Mouse (Mus musculus) neural tube, embryonic 14.5 days (tissue): ENCODE data around the gene Pmpca. TPM values are rescaled to one million over a fixed set of nuclear protein-coding genes. Genes with fewer than 3 reads are reported as not detected.
"Not testable (repeated sequence)": the region's sequence is repeated elsewhere in the genome, so short reads cannot be mapped to it uniquely, and the experiment has no call there.

Experiments used
- ATAC-seq: fragments of 200-750 bp; cut with Nextera tagmentation; 2 replicates; pipeline ENCODE4 v1.8.0; 2017; ENCODE audit warnings: low read depth, mild to moderate bottlenecking, moderate TSS enrichment, moderate library complexity
- H3K27ac ChIP-seq: fragments of 300-500 bp; sonication (generic); 2 replicates; pipeline ENCODE4 v1.5.1; 2014; ENCODE audit warnings: low read depth, mild to moderate bottlenecking, control low read depth, low read length, moderate library complexity, mixed read lengths
- H3K27me3 ChIP-seq: fragments of 300-500 bp; sonication (generic); 2 replicates; pipeline ENCODE4 v1.6.1; 2014; ENCODE audit warnings: low read length; ENCODE audit not compliant: control insufficient read depth, insufficient read depth
- H3K36me3 ChIP-seq: fragments of 300-500 bp; sonication (generic); 2 replicates; pipeline ENCODE4 v1.6.1; 2014; ENCODE audit warnings: low read length, mixed read lengths; ENCODE audit not compliant: control insufficient read depth, insufficient read depth
- H3K4me1 ChIP-seq: fragments of 300-500 bp; sonication (generic); 2 replicates; pipeline ENCODE4 v1.6.1; 2014; ENCODE audit warnings: low read length; ENCODE audit not compliant: control insufficient read depth, insufficient read depth
- H3K4me2 ChIP-seq: fragments of 300-500 bp; sonication (generic); 2 replicates; pipeline ENCODE4 v1.6.1; 2014; ENCODE audit warnings: mild to moderate bottlenecking, low read depth, low read length, control low read depth
- H3K4me3 ChIP-seq: fragments of 300-500 bp; sonication (generic); 2 replicates; pipeline ENCODE4 v1.5.1; 2014; ENCODE audit warnings: low read depth, low read length, control low read depth, mixed read lengths
- H3K9ac ChIP-seq: fragments of 300-500 bp; sonication (generic); replicated peaks from 2 replicates; pipeline ENCODE4 v1.6.1; 2014; ENCODE audit warnings: low read depth, mild to moderate bottlenecking, control low read depth, low read length, mixed read lengths
- H3K9me3 ChIP-seq: fragments of 300-500 bp; sonication (generic); 2 replicates; pipeline ENCODE4 v1.6.1; 2016; ENCODE audit warnings: low read length; ENCODE audit not compliant: control insufficient read depth
- WGBS: fragments of 180-500 bp; shearing (Covaris S2); extraction: QIAGEN DNeasy Blood & Tissue Kit; methylation state at CpG from one replicate; pipeline ENCODE4 v1.1.7; 2014; 5-methylcytosine and 5-hydroxymethylcytosine counted together
- polyA plus RNA-seq: library from polyadenylated mRNA; unstranded; fragments of >200 nt; fragmentation: Nextera tagmentation; extraction: Ambion mirVana; gene quantifications from 2 replicates; pipeline ENCODE4 v1.2.1, GENCODE M21; 2014

Pmpca gene
- polyA plus RNA-seq, 1 experiment from 2014 or later: 76.4 TPM

DNA sequence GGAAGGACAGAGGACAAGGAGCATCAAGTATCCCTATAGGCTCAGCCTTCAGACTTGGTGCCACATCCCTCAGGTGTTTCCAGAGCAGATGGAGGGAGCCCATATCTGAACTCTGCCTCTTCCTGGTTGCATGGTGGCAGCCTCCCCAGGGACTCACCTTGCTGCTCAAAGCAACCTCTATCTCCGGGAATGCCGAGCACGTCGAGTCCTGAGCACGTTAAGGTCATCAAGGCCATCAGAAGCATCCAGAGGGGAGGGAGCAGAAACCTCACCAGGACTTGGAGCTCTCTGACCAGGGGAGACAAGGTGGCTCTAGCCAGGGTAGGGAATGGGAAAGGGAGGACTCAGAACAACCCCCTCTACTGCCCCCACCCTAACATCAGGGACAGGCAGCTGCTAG is 25.7 kb upstream of the Pmpca start:
- H3K27ac ChIP-seq: no peak overlapping the region
- no peaks in the 10 kb centered on the region for H3K9me3 ChIP-seq
- no peak overlapping the region for H3K4me3 ChIP-seq
- no peak for ATAC-seq
- 90% methylated on average over 5 of the region's 5 CpGs for WGBS
- H3K36me3 ChIP-seq: peaks cover 38% of the 10 kb centered on the region
- H3K9ac ChIP-seq: no peak overlapping the region
- H3K27me3 ChIP-seq: no peaks in the 10 kb centered on the region
- no peaks in the 10 kb centered on the region for H3K4me1 ChIP-seq
- H3K4me2 ChIP-seq: no peak overlapping the region

DNA sequence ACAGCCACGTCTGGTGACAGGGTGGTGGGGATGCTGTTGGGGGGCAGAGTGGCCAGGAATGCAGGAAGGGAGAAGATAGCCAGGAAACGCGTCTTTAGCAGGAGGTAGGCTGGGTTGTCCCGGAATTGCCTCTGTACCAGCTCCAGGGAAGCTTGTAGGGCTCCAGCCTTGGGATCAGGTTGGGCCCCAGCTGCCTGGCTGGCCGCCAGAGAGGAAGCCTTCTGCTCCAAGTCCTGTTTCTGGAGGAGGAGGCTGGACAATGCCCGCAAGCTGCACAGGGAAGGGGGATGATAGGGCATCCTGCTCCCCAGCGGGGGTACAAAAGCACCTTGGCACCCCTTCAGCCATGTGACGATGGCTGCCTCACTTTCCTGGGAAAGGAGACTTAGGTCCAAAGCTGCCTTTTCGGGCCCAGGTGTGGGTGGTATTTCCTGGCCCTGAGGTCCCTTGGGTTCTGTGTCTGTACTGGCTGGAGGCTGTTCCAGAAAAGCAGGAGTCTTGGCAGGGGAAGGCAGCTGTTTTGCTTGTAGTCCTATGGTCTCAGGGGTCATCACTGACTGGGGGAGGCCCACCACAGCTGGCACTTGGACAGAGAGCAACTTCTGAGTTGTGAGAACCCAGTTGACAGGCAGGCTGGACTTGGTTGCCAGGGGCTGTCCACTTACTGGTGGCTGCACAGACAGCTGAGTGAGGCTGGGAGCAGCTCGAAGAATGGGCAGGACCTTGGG is 24.2 kb upstream of the Pmpca start:
- no peaks in the 10 kb centered on the region for H3K9me3 ChIP-seq
- ATAC-seq: no peak
- WGBS: 88% methylated on average over 10 of the region's 10 CpGs
- no peak overlapping the region for H3K4me2 ChIP-seq
- H3K4me1 ChIP-seq: no peaks in the 10 kb centered on the region
- no peak overlapping the region for H3K9ac ChIP-seq
- H3K4me3 ChIP-seq: no peak overlapping the region
- peaks cover 51% of the 10 kb centered on the region for H3K36me3 ChIP-seq
- H3K27me3 ChIP-seq: no peaks in the 10 kb centered on the region
- no peak overlapping the region for H3K27ac ChIP-seq

DNA sequence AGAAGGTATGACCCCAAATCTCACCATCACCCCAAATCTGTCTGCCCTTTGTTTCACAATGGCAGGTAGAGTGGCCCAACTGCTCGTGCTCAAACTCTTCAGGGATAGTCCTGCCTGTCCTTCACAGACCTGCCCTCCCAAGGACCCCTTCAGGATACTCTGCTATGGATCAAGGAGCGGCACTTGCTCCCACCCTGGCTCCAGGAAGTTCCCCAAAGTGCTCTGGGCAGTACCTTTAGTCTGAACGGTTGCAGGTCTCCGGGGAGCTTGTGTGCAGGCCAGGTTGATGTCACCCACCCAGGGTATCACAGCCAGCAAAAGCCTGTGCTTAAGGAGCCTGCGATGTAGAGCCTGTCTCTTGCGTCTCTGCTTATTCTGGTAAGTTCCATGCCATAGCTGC is 21.2 kb upstream of the Pmpca start:
- Histone ChIP-seq H3K36me3 (peaks cover 75% of the 10 kb centered on the region), H3K9ac (no peak overlapping the region), H3K4me2 (no peak overlapping the region), H3K27me3 (no peaks in the 10 kb centered on the region), H3K9me3 (no peaks in the 10 kb centered on the region), H3K4me3 (no peak overlapping the region), H3K27ac (no peak overlapping the region), H3K4me1 (no peaks in the 10 kb centered on the region)
- ATAC-seq: no peak
- WGBS: 95% methylated on average over 6 of the region's 6 CpGs

DNA sequence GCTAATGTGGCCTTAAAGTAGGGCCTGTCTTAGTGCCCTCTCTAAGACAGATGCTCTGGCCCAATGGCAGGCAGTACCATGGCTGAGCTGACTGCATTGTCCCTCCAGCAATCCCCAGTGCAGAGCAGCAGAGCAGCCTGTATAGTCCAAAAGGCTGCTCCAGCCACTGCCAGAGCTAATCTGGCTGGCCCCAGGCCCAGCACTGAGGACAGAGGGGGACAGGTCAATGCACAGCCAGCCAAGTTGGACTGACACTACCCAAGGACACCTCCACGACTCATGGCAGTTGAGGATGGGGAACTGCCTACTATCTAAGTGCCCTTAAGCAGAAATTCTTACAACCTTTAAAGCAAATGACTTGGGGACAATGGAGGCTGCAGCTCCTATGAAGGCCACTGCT is 20.6 kb upstream of the Pmpca start:
- Histone ChIP-seq H3K9ac (no peak overlapping the region), H3K4me3 (no peak overlapping the region), H3K27ac (no peak overlapping the region), H3K4me2 (no peak overlapping the region), H3K4me1 (no peaks in the 10 kb centered on the region), H3K27me3 (no peaks in the 10 kb centered on the region), H3K36me3 (peaks cover 81% of the 10 kb centered on the region), H3K9me3 (no peaks in the 10 kb centered on the region)
- 92% methylated on average over 1 of the region's 1 CpGs for WGBS
- ATAC-seq: no peak

DNA sequence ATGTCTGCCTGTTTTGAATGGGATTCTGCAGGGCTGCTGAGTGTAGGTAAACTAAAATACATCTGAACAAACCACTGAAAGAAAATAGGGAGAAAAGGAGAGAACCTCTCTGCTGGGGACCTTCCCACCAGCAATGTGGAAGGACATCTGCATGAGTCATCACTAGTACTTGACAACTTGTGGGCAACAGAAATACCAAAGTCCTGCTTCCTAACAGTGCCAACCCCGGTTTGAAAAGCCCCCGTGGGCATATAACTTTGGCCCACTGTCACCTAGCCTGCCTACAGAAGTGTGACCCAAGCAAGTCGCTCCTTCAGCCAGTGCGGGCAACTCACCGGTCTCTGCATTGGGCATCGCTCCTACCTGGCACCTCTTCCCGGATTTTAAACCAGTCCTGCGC is 16.7 kb upstream of the Pmpca start:
- Histone ChIP-seq H3K4me2 (no peak overlapping the region), H3K4me3 (no peak overlapping the region), H3K9ac (no peak overlapping the region), H3K9me3 (no peaks in the 10 kb centered on the region), H3K4me1 (no peaks in the 10 kb centered on the region), H3K27ac (no peak overlapping the region), H3K27me3 (no peaks in the 10 kb centered on the region), H3K36me3 (peaks cover 84% of the 10 kb centered on the region)
- WGBS: 98% methylated on average over 8 of the region's 8 CpGs
- no peak for ATAC-seq

DNA sequence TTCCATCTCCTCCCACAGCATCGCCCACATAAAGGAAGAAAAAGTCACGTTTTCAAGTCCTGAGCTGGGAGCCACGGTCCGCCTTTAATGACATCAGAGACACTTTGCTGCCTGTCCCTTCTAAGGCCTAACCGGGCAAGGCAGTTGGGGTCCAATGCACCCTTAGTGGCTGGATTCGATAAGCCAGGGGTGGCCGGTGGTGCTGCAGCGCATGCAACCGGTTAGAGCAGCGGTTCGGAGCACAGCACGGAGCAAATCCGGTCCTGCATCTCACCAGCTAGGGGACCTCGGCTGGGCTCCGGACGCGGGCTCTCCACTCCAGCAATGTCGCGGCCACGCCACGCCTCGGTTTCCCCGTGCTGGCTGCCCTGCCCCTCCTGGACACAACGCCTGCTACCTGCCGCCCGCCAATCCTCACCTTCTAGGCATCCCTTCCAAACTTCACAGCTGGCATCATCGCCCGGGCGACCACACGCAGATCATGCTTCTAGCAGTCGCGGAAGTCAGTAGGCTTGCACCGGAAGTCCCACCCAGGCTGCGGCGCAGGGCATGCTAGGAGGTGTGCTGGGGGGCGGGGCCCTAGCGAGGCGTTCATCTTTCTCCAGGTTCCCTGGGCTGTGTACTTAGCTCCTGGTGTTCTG is 8.9 kb upstream of the Pmpca start, which contains the start of gene Snapc4:
Snapc4 (minus strand) TSS at position 523 of the 641 bp plus-strand sequence.
- peak; percentile 96 for ATAC-seq
- H3K9me3 ChIP-seq: no peaks in the 10 kb centered on the region
- under 1% methylated on average over 36 of the region's 38 CpGs for WGBS
- peak within 1 kb of the TSS; percentile 63 for H3K9ac ChIP-seq
- no peaks in the 10 kb centered on the region for H3K27me3 ChIP-seq
- H3K4me2 ChIP-seq: peak within 1 kb of the TSS; percentile 91
- peaks cover 7% of the 10 kb centered on the region; the same call in 1 of the 2 replicates for H3K4me1 ChIP-seq
- peaks cover 47% of the 10 kb centered on the region for H3K36me3 ChIP-seq
- H3K27ac ChIP-seq: peak within 1 kb of the TSS; percentile 28; the same call in 1 of the 2 replicates
- peak within 1 kb of the TSS; percentile 68 for H3K4me3 ChIP-seq

DNA sequence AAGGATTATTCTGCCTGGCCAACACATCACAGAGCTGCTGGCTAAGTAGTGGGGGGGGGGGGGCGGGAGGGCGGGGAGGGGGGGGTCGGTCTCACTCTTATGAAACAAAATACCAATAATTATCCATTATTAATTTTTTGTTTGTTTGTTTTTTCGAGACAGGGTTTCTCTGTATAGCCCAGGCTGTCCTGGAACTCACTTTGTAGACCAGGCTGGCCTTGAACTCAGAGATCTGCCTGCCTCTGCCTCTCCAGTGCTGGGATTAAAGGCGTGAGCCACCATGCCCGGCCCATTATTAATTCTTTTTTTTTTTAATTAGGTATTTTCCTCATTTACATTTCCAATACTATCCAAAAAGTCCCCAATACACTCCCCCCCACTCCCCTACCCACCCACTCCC is 8.3 kb upstream of the Pmpca start:
- not testable (repeated sequence) for H3K4me1 ChIP-seq, H3K27me3 ChIP-seq, H3K27ac ChIP-seq, ATAC-seq, H3K9me3 ChIP-seq
- 41% methylated on average over 6 of the region's 6 CpGs for WGBS
- Histone ChIP-seq H3K36me3 (peaks cover 51% of the 10 kb centered on the region), H3K4me2 (peak overlapping the region; percentile 91), H3K9ac (peak overlapping the region; percentile 63; the same call in 1 of the 2 replicates), H3K4me3 (peak overlapping the region; percentile 68)

DNA sequence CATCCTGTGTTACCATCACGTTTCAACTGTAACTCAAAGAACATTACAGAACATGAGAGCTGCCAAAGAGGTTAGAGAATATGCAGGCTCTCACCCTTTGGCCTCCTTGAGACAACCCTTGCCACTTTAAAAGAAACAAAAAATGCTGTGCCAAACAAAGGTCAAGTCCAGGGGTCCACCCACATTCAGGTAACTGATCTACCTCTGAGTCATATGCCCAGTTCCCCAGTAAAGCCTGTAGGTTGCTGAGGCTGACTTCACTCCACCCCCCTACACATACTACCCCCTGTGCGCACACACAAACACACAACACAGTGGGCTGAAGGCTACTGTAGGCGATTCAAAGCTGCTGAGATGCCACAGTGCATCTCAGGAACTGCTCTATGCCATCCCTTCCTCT is 1.4 kb upstream of the Pmpca start:
- H3K4me1 ChIP-seq: peaks cover 13% of the 10 kb centered on the region
- peaks cover 57% of the 10 kb centered on the region for H3K36me3 ChIP-seq
- no peak for ATAC-seq
- H3K4me3 ChIP-seq: no peak overlapping the region
- H3K27ac ChIP-seq: no peak overlapping the region
- H3K9ac ChIP-seq: no peak overlapping the region
- H3K4me2 ChIP-seq: peak overlapping the region; percentile 97; the same call in 1 of the 2 replicates
- H3K9me3 ChIP-seq: no peaks in the 10 kb centered on the region
- no peaks in the 10 kb centered on the region for H3K27me3 ChIP-seq
- 94% methylated on average over 3 of the region's 3 CpGs for WGBS

DNA sequence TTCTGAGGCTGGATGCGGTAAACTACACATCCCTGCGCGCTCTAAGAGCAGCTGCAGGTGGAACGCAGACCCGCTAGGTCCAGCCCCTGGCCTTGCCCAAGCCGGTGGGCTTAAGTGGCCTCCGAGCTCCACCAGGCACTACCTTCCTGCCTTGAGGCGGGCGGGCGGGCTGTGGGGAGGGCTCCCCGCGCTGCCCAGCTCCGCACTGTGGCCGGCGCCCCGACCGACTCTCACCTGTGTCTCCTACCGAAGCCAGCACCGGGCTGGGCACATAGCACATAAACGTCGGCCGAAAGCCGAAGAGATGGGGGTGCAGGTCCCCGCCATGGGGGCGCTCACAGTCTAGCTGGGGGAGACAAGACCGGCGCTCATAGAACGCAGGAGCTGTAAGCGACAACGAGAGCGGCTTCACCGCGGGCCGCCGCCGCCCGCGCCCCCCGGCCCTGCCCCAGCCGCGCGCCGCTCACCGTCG is 421 bp upstream of the Pmpca start:
- peak overlapping the region; percentile 79 for H3K27ac ChIP-seq
- H3K27me3 ChIP-seq: no peaks in the 10 kb centered on the region
- peaks cover 13% of the 10 kb centered on the region for H3K4me1 ChIP-seq
- H3K9me3 ChIP-seq: no peaks in the 10 kb centered on the region
- peaks cover 58% of the 10 kb centered on the region for H3K36me3 ChIP-seq
- peak overlapping the region; percentile 97 for H3K4me2 ChIP-seq
- ATAC-seq: peak; percentile 55
- H3K9ac ChIP-seq: peak overlapping the region; percentile 89
- peak overlapping the region; percentile 93 for H3K4me3 ChIP-seq
- under 1% methylated on average over 23 of the region's 45 CpGs for WGBS
